Mouse (Mus musculus) myocyte (in vitro differentiated cells): ENCODE results near the gene Asl.

ENCODE experiments used
- CEBPB ChIP-seq: IDR thresholded peaks from 2 replicates; pipeline ENCODE4 v1.6.1; 2011; ENCODE audit warnings: mild to moderate bottlenecking, moderate library complexity; ENCODE audit not compliant: poor library complexity, insufficient read depth, severe bottlenecking
- E2F4 ChIP-seq: IDR thresholded peaks from one replicate; pipeline ENCODE4 v1.6.1; 2011; ENCODE audit warnings: mild to moderate bottlenecking, control low read depth, moderate library complexity; ENCODE audit not compliant: insufficient read depth
- MAX ChIP-seq: IDR thresholded peaks from one replicate; pipeline ENCODE4 v1.6.1; 2011; ENCODE audit warnings: low read depth, mild to moderate bottlenecking, control low read depth
- MYOD1 ChIP-seq, 3 experiments: IDR thresholded peaks; one replicate each; pipeline ENCODE4 v1.6.1; 2011; ENCODE audit warnings: control low read depth in 2 of 3, low read depth in 2 of 3, mild to moderate bottlenecking in 2 of 3, moderate library complexity in 1 of 3; ENCODE audit not compliant: insufficient read length in 2 of 3, control insufficient read depth in 1 of 3
- MYOG ChIP-seq, 3 experiments: IDR thresholded peaks; one replicate each; pipeline ENCODE4 v1.6.1; 2011; ENCODE audit warnings: control low read depth in 2 of 3, low read depth in 2 of 3, mild to moderate bottlenecking in 2 of 3; ENCODE audit not compliant: insufficient read length in 2 of 3, control insufficient read depth in 1 of 3, insufficient read depth in 1 of 3
- POLR2A ChIP-seq: IDR thresholded peaks from one replicate; pipeline ENCODE4 v1.6.1; 2011; ENCODE audit warnings: low read depth, mild to moderate bottlenecking, control low read depth, moderate library complexity; ENCODE audit not compliant: insufficient read length
- POLR2AphosphoS2 ChIP-seq: IDR thresholded peaks from one replicate; pipeline ENCODE4 v1.6.1; 2011; ENCODE audit warnings: low read depth, control low read depth; ENCODE audit not compliant: insufficient read length
- SRF ChIP-seq: IDR thresholded peaks from one replicate; pipeline ENCODE4 v1.6.1; 2011; ENCODE audit warnings: low read depth; ENCODE audit not compliant: control insufficient read depth, insufficient read length
- TCF3 ChIP-seq: IDR thresholded peaks from one replicate; pipeline ENCODE4 v1.6.1; 2011; ENCODE audit warnings: low read depth, control low read depth; ENCODE audit not compliant: insufficient read length
- USF1 ChIP-seq: IDR thresholded peaks from one replicate; pipeline ENCODE4 v1.6.1; 2011; ENCODE audit warnings: low read depth, mild to moderate bottlenecking, control low read depth, moderate library complexity

DNA sequence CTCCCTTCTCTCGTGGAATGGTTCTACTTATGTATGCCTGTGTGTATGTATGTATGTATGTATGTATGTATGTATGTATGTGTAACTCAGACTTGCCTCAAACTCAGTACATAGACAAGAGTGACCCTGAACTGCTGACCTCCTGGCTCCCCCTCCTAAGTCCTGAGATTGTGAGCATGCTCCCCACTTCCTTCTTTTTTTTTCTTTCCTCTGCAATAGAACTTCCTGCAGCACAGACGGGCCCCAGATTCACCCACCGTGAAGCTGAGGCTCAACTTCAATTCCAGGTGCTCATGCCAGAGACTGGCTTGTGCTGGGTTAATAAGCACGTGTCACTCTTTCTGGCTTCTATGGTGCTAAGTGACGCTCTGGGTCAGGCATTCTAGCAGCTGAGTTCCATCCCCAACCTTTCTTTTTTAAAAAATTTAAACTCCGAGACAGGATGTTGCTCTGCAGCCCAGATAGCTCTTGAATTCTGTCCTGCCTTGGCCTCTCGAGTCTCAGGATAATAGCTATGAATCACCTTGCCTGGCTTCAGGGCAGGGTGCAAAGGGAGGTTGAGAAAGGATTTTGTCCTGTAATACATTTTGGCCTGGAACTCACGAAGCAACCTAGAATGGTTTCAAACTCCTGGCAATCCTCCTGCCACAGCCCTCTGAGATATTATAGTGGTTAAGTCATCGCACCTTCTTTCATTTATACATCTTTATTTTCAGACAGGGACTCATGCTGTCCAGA is 49.2 kb upstream of the Asl start:
- TF ChIP-seq POLR2A: no peak
- no peak for TF ChIP-seq E2F4
- TF ChIP-seq CEBPB: no peak
- no peak for TF ChIP-seq USF1
- no peak for TF ChIP-seq SRF
- no peak for TF ChIP-seq POLR2AphosphoS2
- TF ChIP-seq MAX: no peak
- no peak for TF ChIP-seq MYOG (IDR thresholded peaks at IDR 0.05; ENCODE audit: control insufficient read depth in 1 of 3, insufficient read depth in 1 of 3, insufficient read length in 2 of 3, low read depth in 2 of 3)
- TF ChIP-seq MYOD1 (IDR thresholded peaks at IDR 0.05; ENCODE audit: control insufficient read depth in 1 of 3, insufficient read length in 2 of 3, low read depth in 2 of 3): no peak
- TF ChIP-seq TCF3: no peak
